Mouse (Mus musculus): Measurements from ENCODE around the gene Atp5b. TPM values are rescaled to one million over a fixed set of nuclear protein-coding genes. Genes with fewer than 3 reads are reported as not detected.
"Not testable (repeated sequence)": the region's sequence is repeated elsewhere in the genome, so short reads cannot be mapped to it uniquely, and the experiment has no call there.

The Atp5b gene
- polyA plus RNA-seq, 1 experiment from 2014 or later = 2,052 TPM

DNA sequence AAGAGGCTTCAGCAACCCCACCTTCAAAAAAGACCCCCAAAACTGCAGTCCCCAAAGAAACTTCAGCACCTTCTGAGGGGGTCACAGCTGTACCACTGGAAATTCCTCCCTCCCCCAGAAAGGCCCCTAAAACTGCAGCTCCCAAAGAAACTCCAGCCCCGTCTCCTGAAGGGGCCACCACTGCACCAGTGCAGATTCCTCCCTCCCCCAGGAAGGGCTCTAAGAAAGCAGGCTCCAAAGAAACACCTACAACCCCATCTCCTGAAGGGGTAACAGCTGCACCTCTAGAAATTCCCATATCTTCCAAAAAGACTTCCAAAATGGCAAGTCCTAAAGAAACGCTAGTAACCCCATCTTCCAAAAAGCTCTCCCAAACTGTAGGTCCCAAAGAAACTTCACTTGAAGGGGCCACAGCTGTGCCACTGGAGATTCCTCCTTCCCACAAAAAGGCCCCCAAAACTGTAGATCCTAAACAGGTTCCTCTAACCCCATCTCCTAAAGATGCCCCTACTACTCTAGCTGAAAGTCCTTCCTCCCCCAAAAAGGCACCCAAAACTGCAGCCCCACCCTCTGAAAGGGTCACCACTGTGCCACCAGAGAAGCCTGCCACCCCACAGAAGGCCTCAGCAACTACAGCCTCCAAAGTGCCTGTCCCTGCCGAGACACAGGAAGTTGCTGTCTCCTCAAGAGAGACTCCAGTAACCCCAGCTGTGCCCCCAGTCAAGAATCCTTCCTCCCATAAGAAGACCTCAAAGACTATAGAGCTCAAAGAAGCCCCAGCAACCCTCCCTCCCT lies 39.8 kb upstream of the Atp5b start:
- WGBS = 50% methylated on average over 3 of the region's 3 CpGs
- Histone ChIP-seq H3K9ac (replicated peaks; ENCODE audit: low read depth, low read length) (no peak overlapping the region), H3K9me3 (ENCODE audit: control insufficient read depth, low read depth, low read length) (no peaks in the 10 kb centered on the region), H3K27ac (ENCODE audit: low read length) (no peak overlapping the region), H3K4me3 (ENCODE audit: low read depth, low read length) (no peak overlapping the region), H3K27me3 (ENCODE audit: control insufficient read depth, insufficient read depth, low read length) (no peaks in the 10 kb centered on the region), H3K36me3 (ENCODE audit: control insufficient read depth, insufficient read depth, low read length) (peaks cover 81% of the 10 kb centered on the region), H3K4me1 (ENCODE audit: control insufficient read depth, insufficient read depth, low read length) (peaks cover 21% of the 10 kb centered on the region; the same call in 1 of the 2 replicates), H3K4me2 (replicated peaks; ENCODE audit: low read depth, low read length) (no peak overlapping the region)
- no peak for ATAC-seq (ENCODE audit: insufficient number of reproducible peaks, insufficient read depth, low FRiP score, low read depth)

DNA sequence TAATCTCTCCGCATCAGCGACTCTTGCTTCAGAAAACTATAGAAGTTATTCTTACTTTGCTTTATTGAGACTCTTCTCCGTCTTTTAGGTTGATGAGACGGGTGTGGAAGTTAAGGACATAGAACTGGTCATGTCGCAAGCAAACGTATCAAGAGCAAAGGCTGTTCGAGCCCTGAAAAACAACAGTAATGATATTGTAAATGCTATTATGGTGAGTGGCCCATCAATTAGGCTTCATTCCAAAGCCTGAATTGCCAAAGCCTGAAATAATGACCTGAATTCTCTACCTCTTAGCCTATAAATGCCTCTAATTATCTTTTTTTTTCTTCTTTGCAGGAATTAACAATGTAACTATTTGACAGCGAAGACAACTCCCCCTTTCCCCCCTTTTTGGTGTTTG lies 34.9 kb upstream of the Atp5b start:
- H3K4me1 ChIP-seq (ENCODE audit: control insufficient read depth, insufficient read depth, low read length) = peaks cover 6% of the 10 kb centered on the region; the same call in 1 of the 2 replicates
- H3K36me3 ChIP-seq (ENCODE audit: control insufficient read depth, insufficient read depth, low read length) = peaks cover 73% of the 10 kb centered on the region

GRCm38 (mm10) chr10:128049741-128050140 lies 33.3 kb upstream of the Atp5b start:
- no peak for ATAC-seq (ENCODE audit: insufficient number of reproducible peaks, insufficient read depth, low FRiP score, low read depth)
- H3K9me3 ChIP-seq (ENCODE audit: control insufficient read depth, low read depth, low read length) = no peaks in the 10 kb centered on the region
- H3K9ac ChIP-seq (replicated peaks; ENCODE audit: low read depth, low read length) = no peak overlapping the region
- H3K27me3 ChIP-seq (ENCODE audit: control insufficient read depth, insufficient read depth, low read length) = no peaks in the 10 kb centered on the region
- H3K27ac ChIP-seq (ENCODE audit: low read length) = no peak overlapping the region
- H3K4me3 ChIP-seq (ENCODE audit: low read depth, low read length) = no peak overlapping the region
- WGBS = 96% methylated on average over 2 of the region's 2 CpGs
- H3K4me2 ChIP-seq (replicated peaks; ENCODE audit: low read depth, low read length) = no peak overlapping the region
- peaks cover 57% of the 10 kb centered on the region for H3K36me3 ChIP-seq (ENCODE audit: control insufficient read depth, insufficient read depth, low read length)
- 0 out of 2 replicates have a peak, but pooled peaks cover 2% of the 10 kb centered on the region for H3K4me1 ChIP-seq (ENCODE audit: control insufficient read depth, insufficient read depth, low read length)

More for the DNA sequence above, 34.9 kb upstream of the Atp5b start:
- WGBS = 96% methylated on average over 8 of the region's 8 CpGs
- ATAC-seq (ENCODE audit: insufficient number of reproducible peaks, insufficient read depth, low FRiP score, low read depth) = no peak
- Histone ChIP-seq H3K9ac (replicated peaks; ENCODE audit: low read depth, low read length) (no peak overlapping the region), H3K4me2 (replicated peaks; ENCODE audit: low read depth, low read length) (no peak overlapping the region), H3K4me3 (ENCODE audit: low read depth, low read length) (no peak overlapping the region), H3K9me3 (ENCODE audit: control insufficient read depth, low read depth, low read length) (no peaks in the 10 kb centered on the region), H3K27me3 (ENCODE audit: control insufficient read depth, insufficient read depth, low read length) (no peaks in the 10 kb centered on the region), H3K27ac (ENCODE audit: low read length) (no peak overlapping the region)

- WGBS = 86% methylated on average over 2 of the region's 2 CpGs
- Histone ChIP-seq H3K4me3 (ENCODE audit: low read depth, low read length) (no peak overlapping the region), H3K9ac (replicated peaks; ENCODE audit: low read depth, low read length) (no peak overlapping the region), H3K27ac (ENCODE audit: low read length) (no peak overlapping the region), H3K36me3 (ENCODE audit: control insufficient read depth, insufficient read depth, low read length) (peaks cover 51% of the 10 kb centered on the region), H3K4me1 (ENCODE audit: control insufficient read depth, insufficient read depth, low read length) (no peaks in the 10 kb centered on the region), H3K27me3 (ENCODE audit: control insufficient read depth, insufficient read depth, low read length) (no peaks in the 10 kb centered on the region), H3K9me3 (ENCODE audit: control insufficient read depth, low read depth, low read length) (no peaks in the 10 kb centered on the region), H3K4me2 (replicated peaks; ENCODE audit: low read depth, low read length) (no peak overlapping the region)
- no peak for ATAC-seq (ENCODE audit: insufficient number of reproducible peaks, insufficient read depth, low FRiP score, low read depth)
These were observed 32.7 kb upstream of the Atp5b start for GRCm38 (mm10) chr10:128050355-128050754.

DNA sequence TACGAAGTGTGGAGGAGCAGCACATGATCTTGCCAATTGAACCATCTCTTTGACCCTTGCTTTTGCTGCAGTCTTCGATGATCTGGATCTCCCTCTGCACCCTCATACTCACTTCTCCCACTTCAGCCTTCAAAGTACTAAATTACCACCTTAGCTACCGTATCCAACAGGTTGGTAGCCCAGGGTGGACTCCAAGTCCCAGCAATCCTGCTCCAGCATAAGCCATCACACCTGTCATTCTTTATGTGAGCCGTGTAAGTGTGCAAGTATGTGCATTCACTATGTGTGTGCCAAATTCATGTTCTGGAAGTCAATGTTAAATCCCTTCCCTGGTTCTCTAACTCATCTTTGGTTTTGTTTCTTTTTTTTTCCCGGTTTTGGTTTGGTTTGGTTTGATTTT lies 31.5 kb upstream of the Atp5b start:
- no peak overlapping the region for H3K4me2 ChIP-seq (replicated peaks; ENCODE audit: low read depth, low read length)
- H3K4me1 ChIP-seq (ENCODE audit: control insufficient read depth, insufficient read depth, low read length) = no peaks in the 10 kb centered on the region
- no peak for ATAC-seq (ENCODE audit: insufficient number of reproducible peaks, insufficient read depth, low FRiP score, low read depth)
- WGBS = 94% methylated on average over 5 of the region's 5 CpGs
- H3K27ac ChIP-seq (ENCODE audit: low read length) = no peak overlapping the region
- no peaks in the 10 kb centered on the region for H3K9me3 ChIP-seq (ENCODE audit: control insufficient read depth, low read depth, low read length)
- H3K27me3 ChIP-seq (ENCODE audit: control insufficient read depth, insufficient read depth, low read length) = no peaks in the 10 kb centered on the region
- no peak overlapping the region for H3K9ac ChIP-seq (replicated peaks; ENCODE audit: low read depth, low read length)
- no peak overlapping the region for H3K4me3 ChIP-seq (ENCODE audit: low read depth, low read length)
- peaks cover 40% of the 10 kb centered on the region for H3K36me3 ChIP-seq (ENCODE audit: control insufficient read depth, insufficient read depth, low read length)

DNA sequence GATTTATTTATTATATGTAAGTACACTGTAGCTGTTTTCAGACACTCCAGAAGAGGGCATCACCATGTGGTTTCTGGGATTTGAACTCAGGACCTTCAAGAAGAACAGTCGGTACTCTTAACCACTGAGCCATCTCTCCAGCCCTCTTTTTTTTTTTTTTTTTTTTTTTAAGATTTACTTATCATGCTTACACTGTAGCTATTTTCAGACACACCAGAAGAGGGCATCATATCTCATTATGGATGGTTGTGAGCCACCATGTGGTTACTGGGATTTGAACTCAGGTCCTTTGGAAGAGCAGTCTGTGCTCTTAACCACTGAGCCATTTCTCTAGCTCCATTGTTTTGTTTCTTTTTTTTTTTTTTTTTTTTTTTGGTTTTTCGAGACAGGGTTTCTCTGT lies 30.9 kb upstream of the Atp5b start:
- ATAC-seq (ENCODE audit: insufficient number of reproducible peaks, insufficient read depth, low FRiP score, low read depth); H3K4me2 ChIP-seq (replicated peaks; ENCODE audit: low read depth, low read length); H3K4me1 ChIP-seq (ENCODE audit: control insufficient read depth, insufficient read depth, low read length); H3K4me3 ChIP-seq (ENCODE audit: low read depth, low read length); H3K9ac ChIP-seq (replicated peaks; ENCODE audit: low read depth, low read length); H3K27ac ChIP-seq (ENCODE audit: low read length); H3K9me3 ChIP-seq (ENCODE audit: control insufficient read depth, low read depth, low read length); H3K27me3 ChIP-seq (ENCODE audit: control insufficient read depth, insufficient read depth, low read length): not testable (repeated sequence)
- WGBS = 95% methylated on average over 1 of the region's 2 CpGs
- H3K36me3 ChIP-seq (ENCODE audit: control insufficient read depth, insufficient read depth, low read length) = peaks cover 35% of the 10 kb centered on the region

DNA sequence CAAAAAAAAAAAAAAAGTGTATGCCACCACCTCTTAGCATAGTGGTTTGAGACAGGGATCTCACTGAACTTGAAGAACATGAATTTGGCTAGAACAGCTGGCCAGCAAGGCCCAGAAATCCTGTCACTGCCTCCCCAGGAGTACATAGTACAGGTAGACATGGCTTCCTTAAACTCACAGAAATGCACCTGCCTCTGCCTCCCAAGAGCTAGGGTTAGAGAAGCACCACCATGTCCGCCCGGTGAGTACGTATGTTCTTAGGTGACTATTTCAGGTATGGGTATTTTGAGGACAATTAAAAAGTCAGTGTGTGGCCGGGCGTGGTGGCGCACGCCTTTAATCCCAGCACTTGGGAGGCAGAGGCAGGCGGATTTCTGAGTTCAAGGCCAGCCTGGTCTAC lies 30.1 kb upstream of the Atp5b start:
- no peak overlapping the region for H3K9ac ChIP-seq (replicated peaks; ENCODE audit: low read depth, low read length)
- H3K9me3 ChIP-seq (ENCODE audit: control insufficient read depth, low read depth, low read length) = no peaks in the 10 kb centered on the region
- WGBS = 94% methylated on average over 8 of the region's 8 CpGs
- no peak overlapping the region for H3K4me3 ChIP-seq (ENCODE audit: low read depth, low read length)
- ATAC-seq (ENCODE audit: insufficient number of reproducible peaks, insufficient read depth, low FRiP score, low read depth) = no peak
- H3K4me2 ChIP-seq (replicated peaks; ENCODE audit: low read depth, low read length) = no peak overlapping the region
- no peaks in the 10 kb centered on the region for H3K27me3 ChIP-seq (ENCODE audit: control insufficient read depth, insufficient read depth, low read length)
- no peak overlapping the region for H3K27ac ChIP-seq (ENCODE audit: low read length)
- peaks cover 4% of the 10 kb centered on the region; the same call in 1 of the 2 replicates for H3K4me1 ChIP-seq (ENCODE audit: control insufficient read depth, insufficient read depth, low read length)
- H3K36me3 ChIP-seq (ENCODE audit: control insufficient read depth, insufficient read depth, low read length) = peaks cover 28% of the 10 kb centered on the region

DNA sequence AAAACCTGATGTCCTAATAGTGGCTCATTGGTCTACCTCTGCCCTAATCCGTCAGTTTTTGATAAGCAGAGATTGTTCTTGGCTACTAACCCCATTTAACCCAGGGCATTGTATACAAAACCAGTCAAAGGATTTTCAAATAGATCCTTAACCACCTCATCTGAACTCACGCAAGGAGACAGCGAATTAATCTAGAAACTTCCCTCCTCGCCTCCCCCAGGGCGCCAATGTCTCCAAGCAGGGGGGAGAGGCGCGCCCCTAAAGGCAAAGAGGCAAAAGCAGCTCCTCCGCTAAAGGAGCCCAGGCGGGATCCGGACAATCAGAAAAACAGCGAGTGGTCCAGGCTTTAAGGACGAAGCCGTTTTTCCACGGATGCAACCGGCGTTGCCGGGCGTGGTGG lies 24.9 kb upstream of the Atp5b start:
- ATAC-seq (ENCODE audit: insufficient number of reproducible peaks, insufficient read depth, low FRiP score, low read depth) = no peak
- peak overlapping the region; percentile 87 for H3K4me2 ChIP-seq (replicated peaks; ENCODE audit: low read depth, low read length)
- no peaks in the 10 kb centered on the region for H3K9me3 ChIP-seq (ENCODE audit: control insufficient read depth, low read depth, low read length)
- under 1% methylated on average over 18 of the region's 18 CpGs for WGBS
- peaks cover 12% of the 10 kb centered on the region; the same call in 1 of the 2 replicates for H3K4me1 ChIP-seq (ENCODE audit: control insufficient read depth, insufficient read depth, low read length)
- H3K27ac ChIP-seq (ENCODE audit: low read length) = peak overlapping the region; percentile 99
- no peaks in the 10 kb centered on the region for H3K27me3 ChIP-seq (ENCODE audit: control insufficient read depth, insufficient read depth, low read length)
- H3K4me3 ChIP-seq (ENCODE audit: low read depth, low read length) = peak overlapping the region; percentile 76
- peak overlapping the region; percentile 74 for H3K9ac ChIP-seq (replicated peaks; ENCODE audit: low read depth, low read length)
- peaks cover 4% of the 10 kb centered on the region; the same call in 1 of the 2 replicates for H3K36me3 ChIP-seq (ENCODE audit: control insufficient read depth, insufficient read depth, low read length)
